Mouse (Mus musculus) thymus, postnatal 36 days (tissue): Measurements from ENCODE around the gene Slc46a2.
A peak's percentile ranks its signal among the peaks of the same experiment; 100 is the strongest.

Experiments
- DNase-seq, 2 experiments: peaks; one replicate each; pipeline ENCODE4 v3.0.0; 2022; ENCODE audit warnings: mixed read lengths in 2 of 2

Gene Slc46a2

DNA sequence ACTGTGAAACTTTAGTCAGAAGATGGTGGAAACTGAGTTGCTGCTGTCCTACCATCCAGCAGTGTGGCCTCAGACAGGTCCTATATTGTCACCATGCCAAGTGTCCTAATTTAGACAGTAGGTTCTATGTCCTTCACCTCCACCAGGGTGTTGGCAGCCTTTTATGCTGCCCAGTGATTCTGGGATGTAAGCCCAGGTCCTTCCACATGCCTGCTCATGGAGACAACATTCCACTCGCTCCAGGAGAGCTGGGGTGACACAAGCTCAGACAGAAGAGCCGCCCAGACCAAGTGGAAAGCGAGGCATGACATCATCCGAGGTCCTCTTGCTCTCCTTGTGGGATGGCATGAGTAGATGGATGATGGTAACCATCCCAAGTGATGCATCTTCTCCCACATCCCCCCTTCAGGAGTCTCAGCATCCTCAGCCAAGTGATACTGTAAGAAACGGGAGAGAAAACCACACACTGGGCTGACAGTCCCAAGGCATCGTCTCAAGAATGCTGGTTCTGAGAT is 24.7 kb downstream of the Slc46a2 start:
- no peak for DNase-seq

DNA sequence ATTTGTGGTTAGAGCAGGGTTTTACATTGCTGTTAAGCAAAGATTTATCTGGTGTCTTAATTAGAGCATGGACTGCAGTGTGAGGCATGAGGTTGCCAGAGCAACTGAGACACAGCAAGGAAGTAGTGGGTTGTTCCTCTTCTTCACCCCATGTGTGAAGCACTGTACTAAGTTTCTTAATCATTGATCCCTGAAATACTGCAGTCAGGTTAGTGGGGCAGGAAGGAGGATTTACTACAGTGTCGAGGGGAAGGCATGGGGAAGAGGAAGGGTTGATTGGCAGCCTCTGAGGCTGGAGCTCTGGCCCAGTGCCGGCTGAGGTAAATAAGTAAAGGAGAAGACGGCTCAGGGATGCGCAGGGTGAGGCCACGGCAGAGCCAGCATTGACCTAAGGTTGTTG is 26.8 kb downstream of the Slc46a2 start:
- DNase-seq: no peak

DNA sequence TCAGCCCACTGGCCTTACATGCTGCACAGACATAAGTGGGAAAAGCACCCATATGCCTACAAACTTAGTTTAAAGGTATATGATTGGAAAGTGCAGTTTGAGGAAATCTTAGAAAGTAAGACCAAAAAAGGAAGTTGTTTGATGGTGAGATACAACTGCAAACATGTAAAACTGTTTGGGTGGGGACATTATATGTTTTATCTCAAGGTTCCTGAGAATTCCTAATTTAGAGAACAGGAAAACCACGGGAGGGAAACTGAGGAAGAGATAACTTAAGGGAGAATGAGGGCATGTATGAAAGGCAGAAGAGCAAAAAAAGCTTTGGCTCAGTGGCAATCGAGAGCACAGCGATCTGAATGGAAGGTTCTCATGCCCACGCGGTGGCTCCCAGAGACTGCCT is 27.8 kb downstream of the Slc46a2 start:
- no peak for DNase-seq

DNA sequence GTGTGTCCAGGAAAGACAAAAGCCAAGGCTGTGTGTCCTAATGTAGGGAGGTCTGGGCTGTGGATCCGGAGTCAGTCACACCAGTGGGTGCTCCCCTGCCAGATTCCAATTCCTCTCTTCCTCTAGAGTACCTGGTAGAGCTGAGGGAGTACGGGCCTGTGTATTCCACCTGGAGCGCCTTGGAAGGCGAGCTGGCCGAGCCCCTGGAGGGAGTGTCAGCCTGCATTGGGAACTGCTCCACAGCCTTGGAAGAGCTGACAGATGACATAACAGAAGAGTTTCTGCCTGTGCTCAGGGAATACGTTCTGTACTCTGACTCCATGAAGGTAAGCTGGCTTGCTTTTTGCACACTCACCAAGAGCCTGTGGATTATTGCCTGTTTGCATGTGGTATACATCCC is 28.6 kb downstream of the Slc46a2 start:
- no peak for DNase-seq

DNA sequence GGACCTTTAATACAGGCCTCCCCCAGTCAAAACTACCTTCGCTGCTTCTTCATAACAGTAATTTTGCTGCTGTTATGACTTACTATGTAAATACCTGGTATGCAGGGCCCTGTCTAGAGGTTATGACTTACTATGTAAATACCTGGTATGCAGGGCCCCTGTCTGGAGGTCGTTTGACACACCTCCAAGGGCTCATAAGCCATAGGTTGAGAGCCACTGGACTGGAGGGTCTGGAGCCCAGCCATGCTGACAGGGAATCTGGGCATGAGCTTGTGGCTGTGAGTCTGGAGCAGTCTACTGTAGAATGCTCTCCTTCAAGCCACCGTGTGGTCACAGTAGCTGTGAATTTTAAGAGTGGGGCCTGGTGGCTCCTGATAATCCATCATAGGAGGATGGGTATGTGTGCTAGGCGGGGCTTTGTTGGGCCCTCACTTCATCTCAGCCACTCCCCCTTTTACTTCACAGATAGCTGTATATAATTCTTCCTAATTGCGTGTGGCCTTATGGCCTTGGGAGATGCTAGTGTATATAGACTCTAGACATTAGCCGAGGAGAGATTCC is 30.6 kb downstream of the Slc46a2 start:
- DNase-seq: no peak

DNA sequence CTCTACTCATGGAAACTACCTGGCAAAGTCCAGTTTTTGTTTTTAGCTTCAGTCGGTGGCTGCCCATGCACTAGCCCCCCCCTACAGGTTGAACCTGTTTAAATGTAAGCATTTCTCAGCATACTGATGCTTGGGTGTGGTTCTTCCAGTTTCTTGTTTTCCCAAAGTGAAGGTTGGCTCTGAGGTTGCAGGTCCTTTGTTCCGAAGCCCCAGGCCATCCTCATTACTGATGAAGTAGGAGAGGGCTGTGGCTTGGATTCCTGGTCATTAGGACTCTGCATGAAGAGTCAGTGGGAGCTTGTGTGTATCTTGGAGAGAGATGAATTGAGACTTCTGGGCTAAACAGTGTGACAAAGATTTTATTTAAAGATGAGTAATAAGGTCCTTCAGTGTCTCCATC is 33.6 kb downstream of the Slc46a2 start:
- DNase-seq: no peak

DNA sequence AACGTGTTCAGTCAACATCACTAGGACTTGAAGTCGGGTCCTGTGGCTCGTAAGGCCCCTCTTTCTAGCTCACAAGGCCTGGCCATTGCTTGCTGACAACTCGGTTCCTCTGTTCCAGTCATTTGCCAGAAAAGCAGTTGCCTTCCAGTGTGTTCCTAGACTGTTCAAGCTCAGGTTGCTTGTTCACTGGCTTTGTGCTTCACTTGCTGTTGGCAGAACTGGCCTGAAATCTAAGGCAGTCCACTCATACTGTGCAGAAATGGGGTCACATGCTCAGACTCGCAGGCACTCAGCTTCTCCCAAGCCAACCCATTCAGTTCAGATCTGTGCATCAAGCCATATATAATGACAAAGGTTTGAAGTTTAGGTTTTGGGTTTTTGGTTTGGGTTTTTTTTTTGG is 34.1 kb downstream of the Slc46a2 start:
- DNase-seq: no peak

DNA sequence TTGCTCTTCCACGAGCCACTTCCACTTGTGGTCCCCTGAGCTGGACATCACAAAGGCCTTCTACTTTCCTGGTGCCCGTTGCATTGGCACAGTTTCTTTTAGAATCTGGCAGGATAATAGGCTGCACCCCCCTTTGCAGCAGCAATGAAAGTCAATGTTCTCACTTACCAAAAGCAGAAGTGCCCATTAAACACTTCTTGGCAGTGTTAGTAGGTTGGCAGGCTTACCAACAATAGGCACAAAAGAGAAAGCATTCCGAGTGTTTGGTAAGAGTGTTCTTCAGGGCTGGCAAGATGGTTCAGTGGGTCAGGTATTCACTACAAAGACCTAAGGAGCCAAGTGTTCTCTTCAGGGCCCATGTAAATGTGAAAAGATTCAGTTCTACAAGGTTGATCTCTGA is 35.4 kb downstream of the Slc46a2 start:
- no peak for DNase-seq

DNA sequence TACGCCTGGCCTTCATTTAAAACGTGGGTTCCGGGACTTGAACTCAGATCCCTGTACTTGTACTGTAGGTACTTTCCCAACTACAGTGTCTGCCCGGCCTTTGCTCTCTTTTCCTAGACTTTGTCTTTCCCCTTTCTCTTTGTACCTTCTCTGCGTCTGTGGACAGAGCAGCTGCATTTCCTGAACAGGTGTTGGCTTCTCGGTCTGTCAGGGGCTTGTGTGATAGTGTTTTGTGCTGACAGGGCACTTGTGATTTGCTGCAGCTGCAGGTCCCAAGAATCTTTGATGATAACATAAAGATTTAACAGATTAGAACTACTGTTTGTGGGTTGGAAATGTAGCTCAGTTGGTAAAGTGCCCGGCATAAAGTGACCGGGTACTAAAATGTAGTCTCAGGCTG is 36.3 kb downstream of the Slc46a2 start:
- peak; percentile 40 to 68 for DNase-seq

DNA sequence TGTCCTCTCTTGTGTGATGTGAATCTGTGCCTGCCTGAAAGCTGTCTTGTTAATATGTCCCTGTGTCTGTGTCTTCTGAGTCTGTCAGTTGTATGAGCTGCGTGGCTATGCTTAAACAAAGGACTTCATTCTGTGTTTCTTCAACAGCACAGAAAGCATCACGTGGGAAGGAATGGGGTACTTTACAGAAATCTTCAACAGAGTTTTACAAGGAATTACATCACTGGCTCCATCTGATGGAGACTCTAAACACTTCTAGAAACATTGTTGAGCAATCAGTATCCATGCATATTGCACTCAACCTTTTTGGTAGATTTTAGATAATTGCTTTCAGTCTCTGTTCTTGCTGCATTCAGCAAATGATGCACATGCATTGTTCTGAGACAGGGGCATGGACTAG is 37.8 kb downstream of the Slc46a2 start:
- DNase-seq: no peak

DNA sequence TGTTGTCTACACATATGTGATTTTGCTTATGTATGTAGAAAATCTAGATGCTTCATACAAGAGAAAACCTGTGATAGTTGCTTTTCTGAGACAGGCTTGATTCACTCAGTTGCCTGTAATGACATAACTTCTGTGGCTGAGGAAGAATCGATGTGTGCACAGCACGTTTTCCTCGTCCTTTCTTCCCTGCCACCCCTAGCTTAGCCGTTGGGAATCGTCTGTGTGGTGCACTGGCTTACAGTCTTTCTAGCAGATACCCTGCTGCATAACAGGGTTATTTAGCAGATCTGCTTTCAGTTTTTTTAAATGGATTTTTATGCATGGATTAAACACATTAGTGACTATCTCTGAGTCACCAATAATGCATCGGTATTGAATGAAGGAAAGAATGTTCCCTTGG is 38.3 kb downstream of the Slc46a2 start:
- DNase-seq: no peak

DNA sequence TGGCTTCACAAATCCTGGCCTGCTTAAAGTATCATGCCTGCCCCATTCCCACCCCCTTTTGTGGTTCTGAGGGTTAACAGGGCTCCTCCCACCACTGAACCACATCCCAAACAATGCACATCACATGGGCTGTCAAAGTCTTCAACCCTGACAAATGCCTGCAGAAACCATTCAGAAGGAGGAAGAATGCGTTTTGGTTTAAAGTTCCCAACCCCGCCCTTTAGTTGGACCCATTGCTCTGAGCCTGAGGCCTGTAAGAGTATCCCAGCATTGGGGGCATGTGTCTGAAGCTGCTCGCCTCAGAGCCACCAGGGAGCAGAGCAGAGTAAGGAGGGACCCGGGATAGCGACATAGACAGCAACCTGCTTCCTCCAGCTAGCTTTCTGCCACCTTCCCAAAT is 41.0 kb downstream of the Slc46a2 start:
- peak in 1 of 2 experiments; percentile 27 for DNase-seq

DNA sequence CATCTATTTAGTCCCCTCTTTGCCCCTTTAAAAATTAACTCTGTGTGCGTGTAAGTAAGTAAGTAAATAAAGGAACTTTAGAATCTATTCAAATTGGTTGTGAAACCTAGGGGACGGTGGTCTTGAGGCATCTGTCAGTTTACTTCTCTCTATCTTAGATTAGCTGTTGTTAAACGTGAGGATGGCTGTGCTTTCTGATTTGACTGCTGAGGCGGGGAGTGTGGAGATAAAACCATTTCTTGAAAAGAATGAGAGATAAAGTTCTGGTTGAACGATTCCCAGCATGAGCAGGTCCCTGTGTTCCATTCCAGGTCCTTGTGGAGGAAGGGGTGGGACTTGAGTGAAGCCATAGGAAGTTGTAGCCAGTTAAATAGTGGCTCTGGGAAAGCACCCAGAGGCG is 41.6 kb downstream of the Slc46a2 start:
- DNase-seq: no peak

DNA sequence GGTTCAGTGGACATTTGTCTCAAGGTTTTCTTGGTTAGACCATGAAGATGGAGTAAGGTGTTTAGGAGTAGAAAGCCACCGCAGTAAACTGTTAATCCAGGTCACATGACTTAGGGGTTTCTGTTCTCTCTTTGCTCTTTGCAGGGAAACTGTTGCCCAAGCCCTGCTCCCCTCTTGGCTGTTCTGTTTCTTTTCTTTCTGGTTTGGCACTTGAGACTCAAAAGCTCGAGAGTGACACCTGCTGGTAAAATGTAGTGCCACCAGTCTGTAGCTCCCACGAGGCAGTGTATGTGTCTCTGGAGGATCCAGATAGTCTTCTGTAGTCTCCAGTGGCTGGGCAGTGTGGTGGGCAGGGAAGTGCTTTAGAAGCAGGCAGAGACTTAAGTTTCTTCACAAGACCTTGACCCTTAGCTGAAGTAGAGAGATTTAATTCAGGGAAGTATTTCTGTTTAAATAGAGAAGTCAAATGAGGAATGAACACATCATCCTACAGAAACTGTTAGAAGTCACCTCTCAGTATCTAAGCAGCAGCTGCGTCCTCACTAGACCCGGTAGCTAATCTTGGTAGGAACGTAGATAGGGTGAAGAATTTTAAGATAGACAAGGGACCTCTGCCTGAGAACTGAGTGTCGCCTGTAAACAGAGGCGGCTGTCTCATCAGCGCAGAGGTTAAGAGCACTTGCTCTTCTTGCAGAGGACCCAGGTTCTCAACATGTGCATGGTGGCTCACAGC is 43.8 kb downstream of the Slc46a2 start:
- peak; percentile 69 to 70 for DNase-seq

DNA sequence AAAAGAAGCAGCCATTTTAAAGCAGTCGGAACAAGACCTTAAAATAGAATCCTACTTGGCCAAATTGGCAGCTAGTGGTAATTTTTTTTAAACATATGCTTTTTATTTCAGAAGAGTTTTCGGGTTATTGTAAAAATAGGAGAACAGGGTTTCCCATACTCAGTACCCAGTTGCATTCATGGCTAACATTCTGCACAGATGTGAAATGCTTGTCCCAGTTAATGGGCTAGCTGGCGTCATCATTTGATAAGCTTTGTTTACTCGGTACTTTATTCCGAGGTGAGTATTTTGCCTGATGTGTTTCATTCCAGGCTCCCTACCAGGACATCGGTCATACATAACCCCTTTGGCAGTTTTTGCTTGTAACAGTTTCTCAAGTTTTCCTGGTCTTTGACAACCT is 44.4 kb downstream of the Slc46a2 start:
- DNase-seq: no peak

DNA sequence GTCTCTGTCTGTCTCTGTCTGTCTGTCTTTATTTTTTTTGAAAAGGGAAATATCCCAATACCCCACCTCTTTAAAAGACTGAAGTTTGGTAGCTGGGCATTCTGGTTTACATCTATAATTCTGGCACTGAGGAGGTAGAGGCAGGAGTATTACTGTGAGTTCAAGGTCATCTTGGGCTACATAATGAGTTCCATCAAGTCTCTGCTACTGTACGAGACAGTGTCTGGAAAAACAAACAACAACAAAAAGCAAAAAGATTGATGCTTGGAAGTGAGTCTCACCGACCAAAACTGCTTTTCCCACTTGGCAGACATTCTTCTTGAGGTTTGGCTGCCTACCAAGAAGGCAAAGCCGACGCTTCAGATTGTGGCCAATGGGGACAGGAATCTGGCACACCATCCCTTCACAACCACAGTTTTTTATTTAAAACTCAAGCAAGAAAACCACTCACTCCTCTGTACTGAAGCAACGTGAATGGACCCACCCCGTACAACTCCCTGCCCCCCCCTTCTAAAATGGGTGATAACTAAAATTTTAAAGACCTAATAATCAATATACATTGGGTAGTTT is 45.3 kb downstream of the Slc46a2 start:
- no peak for DNase-seq

DNA sequence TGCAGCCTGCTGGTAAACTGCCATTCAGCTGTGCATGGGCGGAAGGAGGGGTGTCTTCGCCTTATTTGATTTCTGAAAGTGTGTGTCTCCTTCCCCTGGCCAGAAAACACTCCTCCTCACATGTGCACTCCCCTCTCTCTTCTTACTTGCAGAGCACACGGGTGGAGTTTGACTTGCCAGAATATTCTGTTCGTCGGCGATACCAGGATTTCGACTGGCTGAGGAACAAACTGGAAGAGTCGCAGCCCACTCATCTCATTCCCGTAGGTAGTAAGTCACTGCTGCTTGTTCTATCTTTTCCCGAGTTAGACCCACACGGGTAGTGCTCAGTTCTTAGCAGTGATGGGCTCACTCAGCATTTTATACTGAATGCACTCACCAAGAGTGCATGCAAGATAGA is 46.8 kb downstream of the Slc46a2 start:
- no peak for DNase-seq

DNA sequence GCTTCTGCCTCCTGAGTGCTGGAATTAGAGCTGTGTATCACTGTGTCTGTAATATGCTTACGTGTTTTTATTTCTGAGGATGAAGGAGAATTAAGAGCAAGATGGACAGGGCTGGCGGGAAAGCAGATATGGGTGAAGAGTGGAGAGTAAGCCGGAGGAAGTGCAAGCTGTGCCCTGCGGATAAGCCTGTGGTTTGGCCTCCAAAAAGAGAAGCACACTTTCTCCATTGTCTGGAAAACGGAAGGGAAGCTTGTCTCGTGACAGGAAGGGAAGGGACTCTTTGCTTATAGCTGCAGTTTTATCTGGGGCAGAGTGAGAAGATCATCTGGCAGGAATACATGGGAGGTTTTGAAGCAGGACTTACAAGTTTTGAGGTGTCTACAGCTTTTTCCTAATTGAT is 51.0 kb downstream of the Slc46a2 start:
- DNase-seq: no peak

DNA sequence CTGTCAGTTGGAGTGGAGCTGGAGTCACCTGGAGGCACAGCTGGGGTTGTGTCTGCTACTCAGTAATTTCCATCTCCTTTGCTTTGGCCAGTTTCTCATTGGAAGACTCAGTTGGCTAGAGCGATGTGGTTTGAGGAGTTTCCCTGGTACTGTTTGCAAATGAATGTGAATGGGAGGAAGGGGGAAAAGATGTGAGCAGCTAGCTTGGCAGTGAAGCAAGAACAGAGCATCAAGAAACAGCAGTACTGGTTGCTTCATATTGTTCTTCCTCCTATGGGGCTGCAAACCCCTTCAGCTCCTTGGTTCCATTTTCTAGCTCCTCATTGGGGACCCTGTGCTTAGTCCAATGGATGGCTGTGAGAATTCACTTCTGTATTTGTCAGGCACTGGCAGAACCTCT is 52.5 kb downstream of the Slc46a2 start:
- DNase-seq: no peak

DNA sequence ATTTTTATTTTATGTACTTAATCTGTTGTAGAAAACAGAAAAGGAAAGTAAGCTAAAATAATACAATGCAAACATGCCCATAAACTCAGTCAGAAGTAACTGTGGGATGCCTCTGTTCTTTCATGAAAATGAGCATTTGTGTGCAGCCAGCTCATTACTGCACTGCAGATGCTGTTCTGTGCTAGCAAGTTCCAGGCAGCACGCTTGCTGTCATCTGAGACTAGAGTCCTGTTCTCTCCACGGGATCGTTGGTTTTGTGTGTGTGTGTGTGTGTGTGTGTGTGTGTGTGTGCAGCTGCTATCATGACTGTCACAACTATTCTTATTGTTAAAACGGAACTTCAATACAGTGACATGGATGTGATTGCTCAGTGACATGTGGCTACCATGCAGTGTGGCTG is 53.0 kb downstream of the Slc46a2 start:
- no peak for DNase-seq

DNA sequence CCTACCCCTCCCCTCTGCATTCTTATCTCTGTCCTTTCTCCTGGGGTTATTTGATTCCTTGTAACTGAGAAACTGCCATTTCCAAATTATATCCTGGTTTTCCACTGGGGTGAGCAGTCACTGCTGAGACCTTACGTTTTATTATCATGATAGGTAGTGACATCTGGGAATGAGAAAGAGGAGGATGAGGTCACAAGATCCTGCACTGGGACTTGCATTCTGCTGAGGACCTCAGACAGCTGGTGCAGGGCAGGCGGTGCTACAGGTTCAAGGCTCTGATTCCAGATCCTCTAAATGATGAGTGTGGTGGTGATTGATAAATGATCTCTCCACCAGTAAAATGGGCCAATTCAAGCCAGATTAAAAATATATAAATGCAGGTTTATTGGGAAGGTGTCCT is 54.4 kb downstream of the Slc46a2 start:
- no peak for DNase-seq

DNA sequence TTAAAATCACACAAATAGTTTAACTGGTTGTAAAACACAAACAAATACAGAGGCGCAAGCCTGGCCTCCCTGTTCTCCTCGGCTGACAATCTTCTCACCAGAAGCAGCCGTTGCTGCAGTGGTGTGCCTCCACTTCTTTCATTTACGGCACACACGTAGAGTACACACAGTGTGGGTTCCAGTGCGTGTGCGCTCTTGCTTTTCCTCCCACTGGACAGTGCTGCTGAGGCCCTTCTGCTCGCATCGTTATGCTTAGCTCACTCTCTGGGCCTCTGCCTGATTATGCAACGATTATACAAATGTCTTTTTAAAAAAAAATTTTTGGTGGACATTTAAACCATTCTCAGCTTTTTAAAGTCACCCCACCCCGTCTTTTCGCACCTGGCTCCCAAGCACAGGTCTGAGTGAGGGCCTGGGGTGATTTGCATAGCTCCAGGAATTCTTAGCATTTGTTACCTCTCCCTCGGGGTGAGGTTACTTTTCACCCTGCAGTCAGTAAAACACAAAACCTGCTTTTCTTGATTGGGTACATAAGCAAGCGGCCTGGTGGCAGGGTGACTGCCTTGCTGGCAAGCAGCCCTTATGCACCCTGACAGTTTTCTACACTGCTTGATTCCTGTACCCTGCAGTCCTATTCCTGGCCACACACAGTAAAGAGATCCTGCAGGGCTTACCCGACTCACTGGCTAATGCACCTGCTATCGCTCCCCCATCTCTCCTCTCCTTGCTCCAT is 55.0 kb downstream of the Slc46a2 start:
- DNase-seq: no peak
